Mouse (Mus musculus): Measurements from ENCODE around the gene Cyp2u1. TPM values are rescaled to one million over a fixed set of nuclear protein-coding genes. Genes with fewer than 3 reads are reported as not detected.

Gene Cyp2u1
- 1.1 TPM for polyA plus RNA-seq (2015; fragmentation: Illumina TruSeq; extraction: RNeasy Lipid Tissue Mini Kit (QIAGEN cat#74804); ENCODE audit: insufficient read depth, low replicate concordance)

DNA sequence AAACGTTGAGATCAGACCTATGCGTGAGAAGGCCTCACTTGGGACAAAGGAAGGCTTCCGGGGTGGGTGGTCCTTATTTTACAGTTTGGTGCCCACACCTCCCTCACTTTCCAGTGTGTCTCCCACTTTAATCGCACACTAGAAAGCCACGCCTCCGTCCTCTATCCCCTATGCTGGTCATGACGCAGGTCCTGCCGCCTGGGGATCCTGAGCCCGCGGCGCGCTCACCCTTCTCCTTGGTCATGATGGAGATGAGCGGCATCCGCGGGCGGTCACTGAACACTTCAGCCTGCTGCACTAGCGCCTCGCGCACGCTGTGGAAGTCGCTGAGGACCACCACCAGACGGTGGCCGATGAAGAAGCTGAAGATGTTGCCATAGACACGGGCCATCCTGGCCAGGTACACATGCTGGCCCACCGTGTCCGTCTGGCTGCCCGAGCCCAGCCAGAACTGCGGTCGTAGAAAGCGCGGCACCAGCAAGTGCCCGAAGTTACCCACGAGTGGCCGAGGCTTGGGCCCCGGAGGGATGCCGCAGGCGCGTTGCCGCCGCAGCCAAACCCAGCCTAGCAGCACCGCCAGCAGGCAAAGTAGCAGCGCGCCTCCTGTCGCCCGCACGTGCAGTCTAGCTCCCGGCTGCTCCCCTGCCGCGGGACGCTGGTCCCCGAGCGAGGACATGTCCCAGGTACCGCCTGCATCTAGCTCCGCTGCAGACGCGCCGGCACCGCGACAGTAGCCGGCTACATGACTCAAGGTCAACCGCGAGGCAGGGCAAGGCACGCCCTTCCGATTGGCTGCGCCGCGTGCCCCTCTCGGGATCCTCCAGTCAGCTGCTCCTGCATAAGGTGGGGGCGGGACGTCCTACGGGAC, at the start of gene Cyp2u1:
Cyp2u1 (minus strand) TSS at position 776 of the 868 bp plus-strand sequence.

DNA sequence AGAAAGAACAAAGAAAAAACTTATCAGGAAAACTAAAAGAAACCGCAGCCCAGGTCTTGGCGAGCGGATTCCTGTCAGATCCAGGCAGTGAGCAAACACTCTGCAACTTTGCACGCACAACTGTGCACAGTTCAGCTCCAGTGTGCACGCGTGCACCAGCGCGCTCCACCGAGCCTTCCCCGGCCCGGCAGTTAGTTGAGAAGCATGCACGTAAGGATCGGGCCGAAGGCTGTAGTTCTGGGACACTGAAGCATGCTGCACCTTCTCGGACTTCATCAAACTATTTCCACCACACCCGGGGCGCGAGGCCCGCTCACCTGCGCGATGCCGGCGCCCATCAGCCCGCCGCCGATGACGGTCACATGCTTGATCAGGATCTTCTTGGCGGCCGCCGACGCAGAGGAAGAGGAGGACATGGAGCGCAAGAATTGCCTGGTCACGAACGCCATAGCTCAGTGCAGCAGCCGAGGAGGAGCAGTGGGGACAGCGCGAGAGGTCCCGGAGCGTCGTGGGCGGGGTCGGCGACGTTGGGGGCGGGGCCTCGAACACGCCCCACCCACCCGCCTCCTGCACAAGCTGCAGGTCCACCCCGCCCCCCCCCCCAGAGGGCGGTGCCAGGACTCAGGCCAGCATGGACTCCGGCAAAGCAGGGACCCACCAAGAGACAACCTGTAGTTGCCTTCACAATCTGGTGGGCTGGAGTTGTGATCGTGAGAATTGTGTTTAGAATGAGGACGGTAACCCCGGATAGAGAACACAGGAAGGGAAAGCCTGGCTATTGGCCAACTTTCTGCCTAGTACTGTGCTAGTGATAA, 31.3 kb downstream of the Cyp2u1 start, which contains the start of gene Hadh:
Hadh (minus strand) TSS at position 543 of the 815 bp plus-strand sequence.

Other genes with a start within 250 kb of the Cyp2u1 start
- gene Lef1, start 192.8 kb downstream of the Cyp2u1 start, polyA plus RNA-seq (2015; fragmentation: Illumina TruSeq; extraction: RNeasy Lipid Tissue Mini Kit (QIAGEN cat#74804); ENCODE audit: insufficient read depth, low replicate concordance), result 54.2 TPM
- 30.5 TPM for gene Hadh, start 31.1 kb downstream of the Cyp2u1 start, polyA plus RNA-seq (2015; fragmentation: Illumina TruSeq; extraction: RNeasy Lipid Tissue Mini Kit (QIAGEN cat#74804); ENCODE audit: insufficient read depth, low replicate concordance)
- gene Sgms2, start 188.2 kb upstream of the Cyp2u1 start, polyA plus RNA-seq (2015; fragmentation: Illumina TruSeq; extraction: RNeasy Lipid Tissue Mini Kit (QIAGEN cat#74804); ENCODE audit: insufficient read depth, low replicate concordance), result 2.5 TPM

Measured in spleen, adult 10 weeks (tissue).